Mouse (Mus musculus) myocyte (in vitro differentiated cells): ENCODE results near the gene Hcn2.

Source experiments
- MAX ChIP-seq: IDR thresholded peaks from one replicate; pipeline ENCODE4 v1.6.1; 2011; ENCODE audit warnings: low read depth, mild to moderate bottlenecking, control low read depth
- REST ChIP-seq: IDR thresholded peaks from one replicate; pipeline ENCODE4 v1.6.1; 2011; ENCODE audit warnings: mild to moderate bottlenecking, control low read depth, moderate library complexity; ENCODE audit not compliant: insufficient read depth, insufficient read length
- USF1 ChIP-seq: IDR thresholded peaks from one replicate; pipeline ENCODE4 v1.6.1; 2011; ENCODE audit warnings: low read depth, mild to moderate bottlenecking, control low read depth, moderate library complexity

DNA sequence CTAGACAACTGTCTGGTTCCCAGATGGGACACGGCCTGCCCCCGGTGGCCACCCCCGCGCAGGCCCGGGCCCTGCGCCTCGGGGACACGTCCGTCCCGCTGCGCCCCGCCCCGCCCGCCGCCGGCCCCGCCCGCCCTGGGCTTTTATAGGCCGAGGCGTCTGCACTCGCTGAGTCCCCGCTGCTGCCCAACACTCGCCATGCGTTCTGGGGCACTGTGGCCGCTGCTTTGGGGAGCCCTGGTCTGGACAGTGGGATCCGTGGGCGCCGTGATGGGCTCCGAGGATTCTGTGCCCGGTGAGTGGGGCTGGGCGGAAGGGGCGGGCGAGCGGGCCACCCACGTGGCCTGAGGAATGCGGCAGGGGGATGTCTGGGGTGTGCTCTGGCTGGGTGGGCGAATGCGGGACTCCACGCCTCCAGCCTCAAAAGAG is 60.7 kb downstream of the Hcn2 start, which contains the start of gene Fstl3:
- no peak for TF ChIP-seq MAX
- no peak for TF ChIP-seq USF1
- TF ChIP-seq REST: no peak
